Mouse (Mus musculus): Measurements from ENCODE around the gene Ssb. TPM values are rescaled to one million over a fixed set of nuclear protein-coding genes. Genes with fewer than 3 reads are reported as not detected.
"Not testable (repeated sequence)": the region's sequence is repeated elsewhere in the genome, so short reads cannot be mapped to it uniquely, and the experiment has no call there.

The Ssb gene
- polyA plus RNA-seq, 1 experiment from 2014 or later, result 239 TPM

- H3K4me3 ChIP-seq (ENCODE audit: low read length), result not testable (repeated sequence)
Measured at GRCm38 (mm10) chr2:69907394-69907793, 46.0 kb downstream of the Ssb start.

GRCm38 (mm10) chr2:69912801-69913200 lies 51.4 kb downstream of the Ssb start:
- no peak for ATAC-seq
- no peak overlapping the region for H3K27ac ChIP-seq (ENCODE audit: low read depth, low read length)
- no peak overlapping the region for H3K4me2 ChIP-seq (ENCODE audit: low read length)
- no peaks in the 10 kb centered on the region for H3K4me1 ChIP-seq (ENCODE audit: control insufficient read depth, insufficient read depth, low read depth, low read length)
- no peaks in the 10 kb centered on the region for H3K27me3 ChIP-seq (replicated peaks; ENCODE audit: control insufficient read depth, insufficient read depth, low read length)
- H3K9me3 ChIP-seq (ENCODE audit: control insufficient read depth, low read length), result no peaks in the 10 kb centered on the region
- 45% methylated on average over 2 of the region's 2 CpGs for WGBS
- H3K4me3 ChIP-seq (ENCODE audit: low read length), result no peak overlapping the region
- H3K9ac ChIP-seq (ENCODE audit: low read depth, low read length), result no peak overlapping the region
- peaks cover 7% of the 10 kb centered on the region for H3K36me3 ChIP-seq (ENCODE audit: control insufficient read depth, insufficient read depth, low read length)

More at GRCm38 (mm10) chr2:69907394-69907793, 46.0 kb downstream of the Ssb start:
- WGBS, result 85% methylated on average over 4 of the region's 4 CpGs
- H3K4me2 ChIP-seq (ENCODE audit: low read length); H3K27ac ChIP-seq (ENCODE audit: low read depth, low read length); H3K9ac ChIP-seq (ENCODE audit: low read depth, low read length); H3K27me3 ChIP-seq (replicated peaks; ENCODE audit: control insufficient read depth, insufficient read depth, low read length); ATAC-seq; H3K9me3 ChIP-seq (ENCODE audit: control insufficient read depth, low read length); H3K4me1 ChIP-seq (ENCODE audit: control insufficient read depth, insufficient read depth, low read depth, low read length); H3K36me3 ChIP-seq (ENCODE audit: control insufficient read depth, insufficient read depth, low read length): not testable (repeated sequence)

GRCm38 (mm10) chr2:69917301-69917700 lies 55.9 kb downstream of the Ssb start:
- 89% methylated on average over 3 of the region's 3 CpGs for WGBS
- no peaks in the 10 kb centered on the region for H3K9me3 ChIP-seq (ENCODE audit: control insufficient read depth, low read length)
- ATAC-seq, result no peak

More at GRCm38 (mm10) chr2:69917301-69917700, 55.9 kb downstream of the Ssb start:
- H3K4me1 ChIP-seq (ENCODE audit: control insufficient read depth, insufficient read depth, low read depth, low read length), result no peaks in the 10 kb centered on the region
- H3K27ac ChIP-seq (ENCODE audit: low read depth, low read length), result no peak overlapping the region
- H3K27me3 ChIP-seq (replicated peaks; ENCODE audit: control insufficient read depth, insufficient read depth, low read length), result no peaks in the 10 kb centered on the region
- H3K36me3 ChIP-seq (ENCODE audit: control insufficient read depth, insufficient read depth, low read length), result peaks cover 14% of the 10 kb centered on the region; the same call in 1 of the 2 replicates
- no peak overlapping the region for H3K9ac ChIP-seq (ENCODE audit: low read depth, low read length)
- H3K4me2 ChIP-seq (ENCODE audit: low read length), result no peak overlapping the region
- H3K4me3 ChIP-seq (ENCODE audit: low read length), result no peak overlapping the region

Other genes with a start within 250 kb of the Ssb start
- gene Bbs5, start 214.4 kb upstream of the Ssb start, polyA plus RNA-seq (2015; fragmentation: Nextera tagmentation; extraction: Ambion mirVana), result 26.1 and 28.3 TPM in 2 replicates
- 0.08 and 1.6 TPM in 2 replicates for gene Klhl41, start 191.4 kb upstream of the Ssb start, polyA plus RNA-seq (2015; fragmentation: Nextera tagmentation; extraction: Ambion mirVana)
- gene Fastkd1, start 148.0 kb upstream of the Ssb start, polyA plus RNA-seq (2015; fragmentation: Nextera tagmentation; extraction: Ambion mirVana), result 15.1 and 17.1 TPM in 2 replicates
- 114 and 131 TPM in 2 replicates for gene Ppig, start 139.0 kb upstream of the Ssb start, polyA plus RNA-seq (2015; fragmentation: Nextera tagmentation; extraction: Ambion mirVana)
- gene Ccdc173, start 72.0 kb upstream of the Ssb start, polyA plus RNA-seq (2015; fragmentation: Nextera tagmentation; extraction: Ambion mirVana), result 2.4 and 2.8 TPM in 2 replicates
- gene Phospho2, start 71.9 kb upstream of the Ssb start, polyA plus RNA-seq (2015; fragmentation: Nextera tagmentation; extraction: Ambion mirVana), result 32.1 and 36.5 TPM in 2 replicates
- 96.3 and 98.2 TPM in 2 replicates for gene Klhl23, start 39.6 kb upstream of the Ssb start, polyA plus RNA-seq (2015; fragmentation: Nextera tagmentation; extraction: Ambion mirVana)
- gene Mettl5, start 24.1 kb downstream of the Ssb start, polyA plus RNA-seq (2015; fragmentation: Nextera tagmentation; extraction: Ambion mirVana), result 31.1 and 34.8 TPM in 2 replicates
- 13.4 and 15.8 TPM in 2 replicates for gene Ubr3, start 35.7 kb downstream of the Ssb start, polyA plus RNA-seq (2015; fragmentation: Nextera tagmentation; extraction: Ambion mirVana)
- gene Myo3b, start 177.6 kb downstream of the Ssb start, polyA plus RNA-seq (2015; fragmentation: Nextera tagmentation; extraction: Ambion mirVana), result 0.17 and 0.39 TPM in 2 replicates